In the genomic region with DNA sequence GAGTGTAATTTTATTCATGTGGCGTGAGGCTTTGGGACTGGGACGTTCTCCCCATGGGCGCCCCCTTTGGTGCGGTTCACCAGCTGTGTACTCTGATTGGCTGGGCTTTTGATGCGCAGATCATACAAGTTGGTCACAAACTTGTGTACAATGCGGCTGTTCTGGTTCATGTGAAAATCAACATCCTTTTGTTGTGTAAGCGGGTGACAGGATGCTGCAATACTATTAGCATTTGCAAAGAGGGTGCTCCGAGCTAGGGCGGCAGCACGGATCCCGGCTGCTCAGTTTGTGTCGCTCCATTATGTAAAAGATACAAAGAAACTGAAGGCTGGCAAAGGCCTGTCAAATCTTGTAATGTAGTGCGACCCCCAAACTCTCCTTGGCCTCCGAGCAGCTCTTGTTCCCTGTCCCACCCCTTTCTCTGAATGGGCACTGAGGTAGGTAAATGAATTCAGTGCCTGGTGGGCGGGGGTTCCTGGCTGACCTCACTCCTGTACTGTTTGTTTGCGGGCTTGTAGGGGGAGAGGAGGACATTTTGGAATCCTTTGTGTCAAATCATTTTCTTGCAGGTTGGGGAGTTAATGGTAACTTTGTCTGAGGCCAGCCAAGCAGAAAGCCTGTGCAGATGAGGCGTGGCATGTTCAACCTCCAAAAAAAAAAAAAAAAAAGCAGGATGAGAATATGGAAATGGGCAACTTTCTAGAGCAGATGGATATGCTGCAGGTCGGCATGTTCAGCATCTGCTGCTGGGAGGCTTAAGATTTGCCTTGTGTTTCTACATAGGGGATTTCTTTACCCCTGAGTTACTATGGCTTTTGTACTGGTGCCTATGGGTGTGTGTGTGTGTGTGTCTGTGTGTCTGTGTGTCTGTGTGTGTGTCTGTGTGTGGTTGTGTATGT, we compare ENCODE assay signal across 8 mouse cellular contexts.
DNase-seq lines count a peak whose midpoint lies in the region; ATAC-seq and TF ChIP-seq lines count a peak whose summit lies in the region.

No protein-coding gene starts in this region.

- peak; percentile 22; the same call in 1 of the 2 replicates for TF ChIP-seq CTCF in intestine, postnatal 0 days (IDR thresholded peaks at IDR 0.05; ENCODE audit: low read depth)
- TF ChIP-seq CTCF in small intestine, adult 2 months (IDR thresholded peaks at IDR 0.05; ENCODE audit: extremely low read depth, insufficient read length, insufficient replicate concordance, low read depth, low read length), result 0 out of 2 replicates have a peak, but pooled peaks have one; percentile 9

- no peak overlapping the region for H3K27ac ChIP-seq in intestine, postnatal 0 days (ENCODE audit: low read depth, low read length)
- no peak overlapping the region for H3K27ac ChIP-seq in small intestine, adult 2 months (ENCODE audit: insufficient read depth, low read depth, low read length)

- H3K4me1 ChIP-seq in intestine, postnatal 0 days (replicated peaks; ENCODE audit: control insufficient read depth, insufficient read depth, low read length), result no peaks in the 10 kb centered on the region
- H3K4me1 ChIP-seq in small intestine, adult 2 months (ENCODE audit: control insufficient read depth, insufficient read depth, insufficient read length, low read length), result peaks cover 15% of the 10 kb centered on the region; the same call in 1 of the 2 replicates

- no peak overlapping the region for H3K9ac ChIP-seq in intestine, postnatal 0 days (ENCODE audit: low read depth, low read length)

- no peak overlapping the region for H3K4me3 ChIP-seq in intestine, postnatal 0 days (ENCODE audit: low read depth, low read length)
- no peak overlapping the region for H3K4me3 ChIP-seq in small intestine, adult 2 months (ENCODE audit: low read depth, low read length)

- no peaks in the 10 kb centered on the region for H3K27me3 ChIP-seq in intestine, postnatal 0 days (replicated peaks; ENCODE audit: control insufficient read depth, insufficient read depth, low read length)
- H3K27me3 ChIP-seq in small intestine, adult 2 months (ENCODE audit: control insufficient read depth, insufficient read depth, low read length), result no peaks in the 10 kb centered on the region

- peaks cover 2% of the 10 kb centered on the region; the same call in 1 of the 2 replicates for H3K36me3 ChIP-seq in intestine, postnatal 0 days (ENCODE audit: control insufficient read depth, insufficient read depth)
- H3K36me3 ChIP-seq in small intestine, adult 2 months (ENCODE audit: control insufficient read depth, insufficient read depth, low read length), result peaks cover 2% of the 10 kb centered on the region

- H3K9me3 ChIP-seq in intestine, postnatal 0 days (ENCODE audit: control insufficient read depth), result no peaks in the 10 kb centered on the region

- peak; percentile 21 for DNase-seq in adrenal gland, postnatal 14 days
- no peak for DNase-seq in adrenal gland, postnatal 25 days
- DNase-seq in B cell, adult 2 months, result peak; percentile 26 to 33
- DNase-seq in fibroblast of lung, adult 2 months (ENCODE audit: low read depth), result peak; percentile 7
- DNase-seq in lung, postnatal 14 days, result peak; percentile 12
- no peak for DNase-seq in adrenal gland, postnatal 10 days

- TF ChIP-seq POLR2A in small intestine, adult 2 months (IDR thresholded peaks at IDR 0.05; ENCODE audit: low read depth, low read length), result no peak

- ATAC-seq in intestine, postnatal 0 days, result no peak

- peak overlapping the region; percentile 38 for H3K4me2 ChIP-seq in intestine, postnatal 0 days (replicated peaks; ENCODE audit: low read depth)

- 35% methylated on average over 18 of the region's 18 CpGs for WGBS in intestine, postnatal 0 days
- WGBS in small intestine, adult 2 months, result 58% methylated on average over 18 of the region's 18 CpGs

Comparison
In these comparisons a context has a peak if more than half of its experiments do, and no peak if none do; other contexts are left out.
1. DNase-seq: peak in adrenal gland, postnatal 14 days (single experiment), B cell, adult 2 months (2 of 2), fibroblast of lung, adult 2 months (single experiment) and lung, postnatal 14 days (single experiment); none in adrenal gland, postnatal 25 days (single experiment) and adrenal gland, postnatal 10 days (single experiment).